Mouse (Mus musculus) ES-E14 (cell line): Measurements from ENCODE around the gene Chadl.

Experiments
- HCFC1 ChIP-seq: IDR thresholded peaks from 2 replicates; pipeline ENCODE4 v1.6.1; 2012; ENCODE audit warnings: low read length, inconsistent platforms, borderline replicate concordance; ENCODE audit not compliant: insufficient read depth
- ZNF384 ChIP-seq: IDR thresholded peaks from 2 replicates; pipeline ENCODE4 v1.6.1; 2012; ENCODE audit warnings: low read depth, low read length, inconsistent platforms

GRCm38 (mm10) chr15:81722361-81722760 is 25.3 kb upstream of the Chadl start:
- no peak for TF ChIP-seq HCFC1
- TF ChIP-seq ZNF384: no peak
